Mouse (Mus musculus) hindbrain, embryonic 16.5 days (tissue): ENCODE results near the gene Cfap54. TPM values are rescaled to one million over a fixed set of nuclear protein-coding genes. Genes with fewer than 3 reads are reported as not detected.
A peak's percentile ranks its signal among the peaks of the same experiment; 100 is the strongest.

Experiments used
- ATAC-seq: fragments of 200-750 bp; cut with Nextera tagmentation; 2 replicates; pipeline ENCODE4 v1.8.0; 2017; ENCODE audit warnings: moderate TSS enrichment, moderate library complexity
- H3K27ac ChIP-seq: fragments of 300-500 bp; sonication (generic); 2 replicates; pipeline ENCODE4 v1.5.1; 2014; ENCODE audit warnings: low read depth, mild to moderate bottlenecking, control low read depth, low read length, moderate library complexity
- H3K27me3 ChIP-seq: fragments of 300-500 bp; sonication (generic); replicated peaks from 2 replicates; pipeline ENCODE4 v1.6.1; 2014; ENCODE audit warnings: low read length; ENCODE audit not compliant: control insufficient read depth, insufficient read depth
- H3K36me3 ChIP-seq: fragments of 300-500 bp; sonication (generic); 2 replicates; pipeline ENCODE4 v1.6.1; 2014; ENCODE audit warnings: mild to moderate bottlenecking, low read length, moderate library complexity, mixed read lengths; ENCODE audit not compliant: control insufficient read depth, insufficient read depth
- H3K4me1 ChIP-seq: fragments of 300-500 bp; sonication (generic); 2 replicates; pipeline ENCODE4 v1.6.1; 2014; ENCODE audit warnings: low read depth, low read length; ENCODE audit not compliant: control insufficient read depth, insufficient read depth
- H3K4me2 ChIP-seq: fragments of 300-500 bp; sonication (generic); 2 replicates; pipeline ENCODE4 v1.6.1; 2014; ENCODE audit warnings: mild to moderate bottlenecking, low read length, control low read depth, moderate library complexity
- H3K4me3 ChIP-seq: fragments of 300-500 bp; sonication (generic); 2 replicates; pipeline ENCODE4 v1.5.1; 2014; ENCODE audit warnings: mild to moderate bottlenecking, low read length, control low read depth, moderate library complexity
- H3K9ac ChIP-seq: fragments of 300-500 bp; sonication (generic); 2 replicates; pipeline ENCODE4 v1.6.1; 2014; ENCODE audit warnings: low read depth, mild to moderate bottlenecking, control low read depth, low read length, moderate library complexity
- H3K9me3 ChIP-seq: fragments of 300-500 bp; sonication (generic); 2 replicates; pipeline ENCODE4 v1.6.1; 2014; ENCODE audit warnings: mild to moderate bottlenecking, low read length, moderate library complexity; ENCODE audit not compliant: control insufficient read depth
- WGBS: fragments of 180-500 bp; shearing (Covaris S2); extraction: QIAGEN DNeasy Blood & Tissue Kit; methylation state at CpG from one replicate; pipeline ENCODE4 v1.1.7; 2014; 5-methylcytosine and 5-hydroxymethylcytosine counted together
- polyA plus RNA-seq: library from polyadenylated mRNA; unstranded; fragments of >200 nt; fragmentation: Nextera tagmentation; extraction: Ambion mirVana; gene quantifications from 2 replicates; pipeline ENCODE4 v1.2.1, GENCODE M21; 2015

The Cfap54 gene
- polyA plus RNA-seq, 1 experiment from 2014 or later: 3.3 TPM

- Histone ChIP-seq H3K27me3 (no peaks in the 10 kb centered on the region), H3K4me1 (no peaks in the 10 kb centered on the region), H3K9ac (no peak overlapping the region), H3K27ac (no peak overlapping the region), H3K36me3 (no peaks in the 10 kb centered on the region), H3K4me2 (no peak overlapping the region), H3K4me3 (no peak overlapping the region), H3K9me3 (no peaks in the 10 kb centered on the region)
- ATAC-seq: no peak
- 55% methylated on average over 1 of the region's 1 CpGs for WGBS
Observed at GRCm38 (mm10) chr10:92930036-92930435, 151.4 kb downstream of the Cfap54 start.

DNA sequence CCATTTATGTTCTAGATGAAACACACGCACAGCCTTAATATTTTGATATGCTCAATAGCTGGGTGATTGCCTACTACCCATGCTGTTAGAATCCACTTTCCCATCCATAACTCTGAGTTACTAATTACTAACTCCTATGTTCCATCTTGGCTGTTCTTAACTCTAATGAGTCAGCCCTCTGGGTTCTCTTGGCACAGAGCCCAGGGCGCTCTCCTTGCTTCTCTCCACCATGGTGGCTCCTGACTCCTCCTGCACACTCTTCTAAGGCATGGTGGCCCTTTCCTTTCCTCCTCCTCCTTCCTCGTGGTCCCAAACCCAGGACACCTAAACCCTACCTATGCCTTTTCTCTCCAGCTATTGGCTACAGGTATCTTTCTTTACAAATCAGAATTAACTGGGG, 153.2 kb downstream of the Cfap54 start:
- Histone ChIP-seq H3K27ac (no peak overlapping the region), H3K9ac (no peak overlapping the region), H3K4me3 (no peak overlapping the region), H3K4me2 (no peak overlapping the region), H3K36me3 (no peaks in the 10 kb centered on the region), H3K4me1 (no peaks in the 10 kb centered on the region), H3K9me3 (no peaks in the 10 kb centered on the region), H3K27me3 (no peaks in the 10 kb centered on the region)
- ATAC-seq: no peak
- WGBS: 91% methylated on average over 3 of the region's 3 CpGs

DNA sequence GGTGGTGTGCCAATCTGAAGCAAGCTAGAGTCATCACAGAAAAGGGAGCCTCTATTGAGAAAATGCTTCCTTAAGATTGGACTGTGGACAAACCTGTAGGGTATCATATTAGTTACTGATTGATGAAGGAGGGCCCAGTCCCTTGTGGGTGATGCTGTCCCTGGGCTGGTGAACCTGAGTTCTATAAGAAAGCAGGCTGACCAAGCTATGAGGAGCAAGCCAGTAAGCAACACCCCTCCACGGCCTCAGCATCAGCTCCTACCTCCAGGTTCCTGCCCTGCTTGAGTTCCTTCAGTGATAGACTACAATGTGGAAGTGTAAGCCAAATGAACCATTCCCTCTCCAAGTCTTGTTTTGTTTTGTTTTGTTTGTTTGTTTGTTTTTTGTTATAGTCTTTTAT, 162.9 kb downstream of the Cfap54 start:
- no peaks in the 10 kb centered on the region for H3K36me3 ChIP-seq
- 90% methylated on average over 1 of the region's 1 CpGs for WGBS
- H3K27ac ChIP-seq: no peak overlapping the region
- H3K4me2 ChIP-seq: no peak overlapping the region
- no peaks in the 10 kb centered on the region for H3K4me1 ChIP-seq
- no peak for ATAC-seq
- no peaks in the 10 kb centered on the region for H3K9me3 ChIP-seq
- H3K9ac ChIP-seq: no peak overlapping the region
- H3K27me3 ChIP-seq: no peaks in the 10 kb centered on the region
- no peak overlapping the region for H3K4me3 ChIP-seq

GRCm38 (mm10) chr10:92907246-92907645, 174.2 kb downstream of the Cfap54 start:
- Histone ChIP-seq H3K4me3 (no peak overlapping the region), H3K36me3 (no peaks in the 10 kb centered on the region), H3K9ac (no peak overlapping the region), H3K9me3 (no peaks in the 10 kb centered on the region), H3K27me3 (no peaks in the 10 kb centered on the region), H3K27ac (no peak overlapping the region), H3K4me2 (no peak overlapping the region), H3K4me1 (no peaks in the 10 kb centered on the region)
- no peak for ATAC-seq
- 38% methylated on average over 6 of the region's 6 CpGs for WGBS

DNA sequence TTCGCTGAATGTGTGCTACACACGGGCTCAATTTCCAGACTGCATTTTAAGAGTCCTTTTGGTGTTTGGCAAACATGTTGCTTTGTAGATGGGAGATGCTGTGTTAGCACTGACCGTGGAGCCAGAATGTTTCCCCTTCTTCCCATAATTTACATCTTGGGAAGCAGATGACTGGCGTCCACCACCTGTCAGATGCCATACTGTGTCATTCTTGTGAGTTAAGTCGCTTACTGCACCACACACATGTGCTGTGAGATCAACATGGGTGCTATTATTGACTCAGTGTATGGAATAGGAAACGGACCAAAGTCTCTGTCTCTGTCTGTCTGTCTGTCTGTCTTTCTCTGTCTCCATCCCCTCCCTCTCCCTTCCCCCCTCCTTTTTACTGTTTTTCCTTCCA, 193.0 kb downstream of the Cfap54 start:
- H3K4me1 ChIP-seq: no peaks in the 10 kb centered on the region
- no peaks in the 10 kb centered on the region for H3K36me3 ChIP-seq
- no peaks in the 10 kb centered on the region for H3K27me3 ChIP-seq
- H3K9ac ChIP-seq: no peak overlapping the region
- H3K27ac ChIP-seq: no peak overlapping the region
- ATAC-seq: no peak
- no peak overlapping the region for H3K4me3 ChIP-seq
- H3K4me2 ChIP-seq: no peak overlapping the region
- 88% methylated on average over 6 of the region's 6 CpGs for WGBS
- no peaks in the 10 kb centered on the region for H3K9me3 ChIP-seq

GRCm38 (mm10) chr10:92878000-92878399, 203.4 kb downstream of the Cfap54 start:
- H3K4me1 ChIP-seq: no peaks in the 10 kb centered on the region
- H3K9me3 ChIP-seq: no peaks in the 10 kb centered on the region
- H3K4me2 ChIP-seq: no peak overlapping the region
- no peaks in the 10 kb centered on the region for H3K27me3 ChIP-seq
- no peak for ATAC-seq
- no peak overlapping the region for H3K27ac ChIP-seq
- H3K4me3 ChIP-seq: no peak overlapping the region
- H3K9ac ChIP-seq: no peak overlapping the region
- H3K36me3 ChIP-seq: no peaks in the 10 kb centered on the region
- 92% methylated on average over 3 of the region's 3 CpGs for whole genome bisulfite sequencing

DNA sequence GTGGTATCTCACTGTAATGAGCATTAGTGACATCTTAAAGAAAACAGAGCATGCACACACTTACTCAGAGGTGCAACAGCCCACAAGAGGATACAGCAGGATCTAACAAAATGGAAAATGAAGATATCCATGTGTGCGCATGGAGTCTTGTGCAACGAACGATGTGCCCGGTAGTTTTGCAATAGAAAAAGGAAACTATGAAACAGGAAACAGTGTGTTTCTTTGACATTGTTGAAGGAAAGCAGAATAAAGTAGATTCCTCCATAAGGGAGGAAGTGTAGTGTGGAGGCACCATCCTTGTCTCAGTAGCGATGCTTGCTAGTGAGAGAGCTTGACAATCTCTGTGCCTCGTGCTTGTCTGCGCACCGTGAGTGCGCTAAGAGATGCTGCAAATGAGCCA, 240.4 kb downstream of the Cfap54 start:
- no peaks in the 10 kb centered on the region for H3K27me3 ChIP-seq
- no peaks in the 10 kb centered on the region for H3K9me3 ChIP-seq
- ATAC-seq: no peak

DNA sequence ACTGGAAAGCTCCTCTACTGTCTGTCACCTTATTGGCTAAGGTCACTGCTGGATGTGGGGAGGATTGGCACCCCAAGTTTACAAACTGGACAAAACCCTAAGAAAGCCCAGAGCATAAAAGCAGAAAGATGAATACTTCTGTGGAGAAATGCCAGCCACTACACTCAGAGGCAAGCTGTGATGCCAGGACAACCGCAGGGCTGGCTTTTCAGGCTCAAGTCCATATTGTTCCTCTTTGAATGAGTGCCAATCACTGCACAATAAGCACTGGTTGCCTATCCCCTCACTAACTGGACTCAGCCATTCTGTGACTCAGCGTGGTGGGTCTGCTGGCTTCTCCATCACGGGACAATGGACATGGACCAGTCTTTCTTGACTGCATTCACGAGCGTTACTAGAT, 243.8 kb downstream of the Cfap54 start:
- 11% methylated on average over 5 of the region's 5 CpGs for WGBS
- peak; percentile 94 for ATAC-seq
- H3K4me3 ChIP-seq: no peak overlapping the region

More for the DNA sequence above, 240.4 kb downstream of the Cfap54 start:
- 93% methylated on average over 9 of the region's 9 CpGs for WGBS
- no peak overlapping the region for H3K27ac ChIP-seq
- no peak overlapping the region for H3K4me2 ChIP-seq
- H3K4me1 ChIP-seq: no peaks in the 10 kb centered on the region
- H3K36me3 ChIP-seq: no peaks in the 10 kb centered on the region
- H3K9ac ChIP-seq: no peak overlapping the region
- no peak overlapping the region for H3K4me3 ChIP-seq

GRCm38 (mm10) chr10:92837045-92837444, 244.4 kb downstream of the Cfap54 start:
- Histone ChIP-seq H3K4me2 (no peak overlapping the region), H3K9ac (no peak overlapping the region), H3K36me3 (no peaks in the 10 kb centered on the region), H3K9me3 (no peaks in the 10 kb centered on the region), H3K27me3 (no peaks in the 10 kb centered on the region), H3K27ac (no peak overlapping the region), H3K4me3 (no peak overlapping the region), H3K4me1 (no peaks in the 10 kb centered on the region)
- ATAC-seq: no peak
- WGBS: 31% methylated on average over 2 of the region's 2 CpGs

More for the DNA sequence above, 243.8 kb downstream of the Cfap54 start:
- H3K36me3 ChIP-seq: no peaks in the 10 kb centered on the region
- H3K9me3 ChIP-seq: no peaks in the 10 kb centered on the region
- no peaks in the 10 kb centered on the region for H3K27me3 ChIP-seq
- H3K27ac ChIP-seq: no peak overlapping the region
- H3K9ac ChIP-seq: no peak overlapping the region
- H3K4me1 ChIP-seq: no peaks in the 10 kb centered on the region
- no peak overlapping the region for H3K4me2 ChIP-seq

GRCm38 (mm10) chr10:92821499-92821898, 259.9 kb downstream of the Cfap54 start:
- Histone ChIP-seq H3K36me3 (no peaks in the 10 kb centered on the region), H3K27me3 (no peaks in the 10 kb centered on the region), H3K4me3 (no peak overlapping the region), H3K27ac (no peak overlapping the region), H3K9ac (no peak overlapping the region), H3K4me1 (no peaks in the 10 kb centered on the region), H3K4me2 (no peak overlapping the region), H3K9me3 (no peaks in the 10 kb centered on the region)
- WGBS: 92% methylated on average over 4 of the region's 4 CpGs
- no peak for ATAC-seq
